In genomic region chr9:107696845-107697610, GRCm38 (mm10) we compare ENCODE assay signal across 10 mouse cellular contexts. TPM values are rescaled to one million over a fixed set of nuclear protein-coding genes. Genes with fewer than 3 reads are reported as not detected.
DNase-seq lines count a peak whose midpoint lies in the region; ATAC-seq and TF ChIP-seq lines count a peak whose summit lies in the region.
"Had no signal": no experiment of that assay in that cellular context is flagged by ENCODE, and none has a peak within 500 bp of the region (broad histone marks: within the 10 kb centered on the region; RNA-seq: fewer than 3 reads in every experiment).

No protein-coding gene starts in this region.

- ATAC-seq in midbrain, postnatal 0 days (ENCODE audit: low FRiP score) = no peak
- no peak for ATAC-seq in limb, embryonic 11.5 days (ENCODE audit: insufficient number of reproducible peaks, low FRiP score, low TSS enrichment, low read depth)
- no peak for ATAC-seq in stomach, embryonic 15.5 days (ENCODE audit: insufficient read depth, low FRiP score, low read depth)

- no peaks in the 10 kb centered on the region for H3K9me3 ChIP-seq in midbrain, embryonic 10.5 days (replicated peaks)
- H3K9me3 ChIP-seq in midbrain, postnatal 0 days (ENCODE audit: low read length) = no peaks in the 10 kb centered on the region
- no peaks in the 10 kb centered on the region for H3K9me3 ChIP-seq in limb, embryonic 11.5 days (ENCODE audit: control insufficient read depth, low read length)
- no peaks in the 10 kb centered on the region for H3K9me3 ChIP-seq in stomach, embryonic 15.5 days
- H3K9me3 ChIP-seq: G1E had no signal

- WGBS in midbrain, embryonic 10.5 days = 8% methylated on average over 9 of the region's 9 CpGs
- WGBS in midbrain, postnatal 0 days = 26% methylated on average over 9 of the region's 9 CpGs
- WGBS in limb, embryonic 11.5 days = 42% methylated on average over 9 of the region's 9 CpGs
- WGBS in stomach, embryonic 15.5 days = 51% methylated on average over 9 of the region's 9 CpGs

- peak; percentile 90 for DNase-seq in midbrain, embryonic 10.5 days (ENCODE audit: low spot score)
- no peak for DNase-seq in midbrain, postnatal 0 days (ENCODE audit: low spot score)
- peak; percentile 32 for DNase-seq in heart, postnatal 4 days
- no peak for DNase-seq in limb, embryonic 11.5 days (ENCODE audit: low spot score)
- no peak for DNase-seq in right cerebral cortex, postnatal 36 days (ENCODE audit: low spot score in 2 of 2)
- DNase-seq in spleen, postnatal 4 days (ENCODE audit: low spot score in 2 of 2) = no peak
- no peak for DNase-seq in spleen, postnatal 14 days (ENCODE audit: low spot score in 2 of 2)

- no peak for TF ChIP-seq CTCF in midbrain, postnatal 0 days (IDR thresholded peaks at IDR 0.05)

- no peak overlapping the region for H3K9ac ChIP-seq in midbrain, postnatal 0 days (replicated peaks; ENCODE audit: low read length, poor library complexity, severe bottlenecking)
- H3K9ac ChIP-seq in limb, embryonic 11.5 days (ENCODE audit: low read length) = no peak overlapping the region
- no peak overlapping the region for H3K9ac ChIP-seq in stomach, embryonic 15.5 days

- peaks cover 59% of the 10 kb centered on the region for H3K36me3 ChIP-seq in midbrain, embryonic 10.5 days
- H3K36me3 ChIP-seq in midbrain, postnatal 0 days (ENCODE audit: insufficient read depth, low read length) = peaks cover 20% of the 10 kb centered on the region
- peaks cover 7% of the 10 kb centered on the region for H3K36me3 ChIP-seq in limb, embryonic 11.5 days (ENCODE audit: control insufficient read depth, insufficient read depth, low read length)
- no peaks in the 10 kb centered on the region for H3K36me3 ChIP-seq in stomach, embryonic 15.5 days
- H3K36me3 ChIP-seq: G1E had no signal

- no peak overlapping the region for H3K4me2 ChIP-seq in midbrain, postnatal 0 days (ENCODE audit: low read depth, low read length, poor library complexity, severe bottlenecking)
- H3K4me2 ChIP-seq in limb, embryonic 11.5 days (ENCODE audit: low read depth, severe bottlenecking) = peak overlapping the region; percentile 2; the same call in 1 of the 2 replicates
- 0 out of 2 replicates have a peak overlapping the region, but pooled peaks have one; percentile 36 for H3K4me2 ChIP-seq in stomach, embryonic 15.5 days

- no peaks in the 10 kb centered on the region for H3K27me3 ChIP-seq in midbrain, embryonic 10.5 days (ENCODE audit: low read depth, poor library complexity, severe bottlenecking)
- no peaks in the 10 kb centered on the region for H3K27me3 ChIP-seq in midbrain, postnatal 0 days (ENCODE audit: insufficient read depth, low read length)
- H3K27me3 ChIP-seq in limb, embryonic 11.5 days (ENCODE audit: control insufficient read depth, insufficient read depth, low read length) = no peaks in the 10 kb centered on the region
- H3K27me3 ChIP-seq in stomach, embryonic 15.5 days (replicated peaks) = no peaks in the 10 kb centered on the region

- H3K27ac ChIP-seq in midbrain, embryonic 10.5 days (replicated peaks) = peak overlapping the region; percentile 90
- no peak overlapping the region for H3K27ac ChIP-seq in midbrain, postnatal 0 days (ENCODE audit: low read depth, low read length)
- H3K27ac ChIP-seq in limb, embryonic 11.5 days (replicated peaks; ENCODE audit: low read depth, low read length) = peak overlapping the region; percentile 21; the same call in 1 of the 2 replicates
- H3K27ac ChIP-seq in stomach, embryonic 15.5 days = peak overlapping the region; percentile 75

- peak overlapping the region; percentile 33 for H3K4me3 ChIP-seq in midbrain, embryonic 10.5 days
- H3K4me3 ChIP-seq in midbrain, postnatal 0 days (ENCODE audit: low read depth, low read length) = no peak overlapping the region
- no peak overlapping the region for H3K4me3 ChIP-seq in limb, embryonic 11.5 days (ENCODE audit: low read depth, low read length)
- no peak overlapping the region for H3K4me3 ChIP-seq in stomach, embryonic 15.5 days (replicated peaks)

- peaks cover 94% of the 10 kb centered on the region for H3K4me1 ChIP-seq in midbrain, embryonic 10.5 days
- H3K4me1 ChIP-seq in midbrain, postnatal 0 days (ENCODE audit: insufficient read depth, low read length) = peaks cover 26% of the 10 kb centered on the region
- H3K4me1 ChIP-seq in limb, embryonic 11.5 days (ENCODE audit: control insufficient read depth, insufficient read depth, low read length) = peaks cover 51% of the 10 kb centered on the region
- H3K4me1 ChIP-seq in stomach, embryonic 15.5 days = peaks cover 69% of the 10 kb centered on the region

RNA-seq across cellular contexts. Expression of gene Sema3f, which starts 13.2 kb away (rescaled TPM):
- 14.9 and 17.2 TPM in 2 replicates for polyA plus RNA-seq in midbrain, embryonic 10.5 days (2016; fragmentation: Nextera tagmentation; extraction: Ambion mirVana)
- 115 and 120 TPM in 2 replicates for total RNA-seq in midbrain, postnatal 0 days (2014; rRNA removed)
- 13.5 and 14.1 TPM in 2 replicates for polyA plus RNA-seq in midbrain, postnatal 0 days (2015; fragmentation: Nextera tagmentation; extraction: Ambion mirVana)
- total RNA-seq in heart, postnatal 4 days (2021) = 10 to 100 TPM; 18.7 to 20.9 TPM
- 27.4 and 32.5 TPM in 2 replicates for polyA plus RNA-seq in limb, embryonic 11.5 days (2014; fragmentation: Nextera tagmentation; extraction: Ambion mirVana)
- 19.7 and 21.3 TPM in 2 replicates for polyA plus RNA-seq in stomach, embryonic 15.5 days (2015; fragmentation: Nextera tagmentation; extraction: Ambion mirVana)

RNA-seq across cellular contexts. Expression of gene Gnat1, which starts 17.5 kb away (rescaled TPM):
- polyA plus RNA-seq in midbrain, embryonic 10.5 days (2016; fragmentation: Nextera tagmentation; extraction: Ambion mirVana) = 3.2 and 3.6 TPM in 2 replicates
- 0.52 and 0.55 TPM in 2 replicates for total RNA-seq in midbrain, postnatal 0 days (2014; rRNA removed)
- 2.3 and 2.6 TPM in 2 replicates for polyA plus RNA-seq in midbrain, postnatal 0 days (2015; fragmentation: Nextera tagmentation; extraction: Ambion mirVana)
- total RNA-seq in heart, postnatal 4 days (2021) = not detected
- 1.7 and 1.8 TPM in 2 replicates for polyA plus RNA-seq in limb, embryonic 11.5 days (2014; fragmentation: Nextera tagmentation; extraction: Ambion mirVana)
- 1.1 and 1.9 TPM in 2 replicates for polyA plus RNA-seq in stomach, embryonic 15.5 days (2015; fragmentation: Nextera tagmentation; extraction: Ambion mirVana)
- total RNA-seq: hematopoietic stem cell, adult 5-6 weeks had no signal
- polyA plus RNA-seq: G1E had no signal

RNA-seq across cellular contexts. Expression of gene Slc38a3, which starts 27.7 kb away (rescaled TPM):
- polyA plus RNA-seq in midbrain, embryonic 10.5 days (2016; fragmentation: Nextera tagmentation; extraction: Ambion mirVana) = 9.3 and 11.6 TPM in 2 replicates
- 70.0 and 94.5 TPM in 2 replicates for total RNA-seq in midbrain, postnatal 0 days (2014; rRNA removed)
- 37.6 and 44.6 TPM in 2 replicates for polyA plus RNA-seq in midbrain, postnatal 0 days (2015; fragmentation: Nextera tagmentation; extraction: Ambion mirVana)
- total RNA-seq in heart, postnatal 4 days (2021) = 1 to 10 TPM; 8.0 to 8.1 TPM
- polyA plus RNA-seq in limb, embryonic 11.5 days (2014; fragmentation: Nextera tagmentation; extraction: Ambion mirVana) = 3.4 and 4.1 TPM in 2 replicates
- polyA plus RNA-seq in stomach, embryonic 15.5 days (2015; fragmentation: Nextera tagmentation; extraction: Ambion mirVana) = 19.5 and 28.6 TPM in 2 replicates
- total RNA-seq: hematopoietic stem cell, adult 5-6 weeks had no signal
- polyA plus RNA-seq: G1E had no signal

Comparison
In these comparisons a context has a peak if more than half of its experiments do, and no peak if none do; other contexts are left out.
1. DNase-seq: peak in midbrain, embryonic 10.5 days (single experiment) and heart, postnatal 4 days (single experiment); none in midbrain, postnatal 0 days (single experiment), limb, embryonic 11.5 days (single experiment), right cerebral cortex, postnatal 36 days (0 of 2), spleen, postnatal 4 days (0 of 2) and spleen, postnatal 14 days (0 of 2).